Mouse (Mus musculus): Measurements from ENCODE around the gene Gpx1.
"Not testable (repeated sequence)": the region's sequence is repeated elsewhere in the genome, so short reads cannot be mapped to it uniquely, and the experiment has no call there.

The Gpx1 gene

GRCm38 (mm10) chr9:108338886-108339781 lies at the start of gene Gpx1:
Gpx1 (plus strand) TSS chr9:108338903.
- peak; percentile 96 for DNase-seq (ENCODE audit: low read depth, low spot score)

GRCm38 (mm10) chr9:108289347-108289746 lies 49.4 kb upstream of the Gpx1 start:
- DNase-seq (ENCODE audit: low read depth, low spot score): no peak

GRCm38 (mm10) chr9:108290016-108290750 lies 48.5 kb upstream of the Gpx1 start, which contains the start of gene Nicn1:
Nicn1 (plus strand) TSS chr9:108290429.
- DNase-seq (ENCODE audit: low read depth, low spot score): peak; percentile 86

- no peak for DNase-seq (ENCODE audit: low read depth, low spot score)
These were observed 47.9 kb upstream of the Gpx1 start for GRCm38 (mm10) chr9:108290773-108291172.

- peak; percentile 83 for DNase-seq (ENCODE audit: low read depth, low spot score)
These were observed 42.0 kb upstream of the Gpx1 start, which contains the start of gene Amt for GRCm38 (mm10) chr9:108296453-108297355. Amt (plus strand) TSS chr9:108296853.

GRCm38 (mm10) chr9:108301853-108302252 lies 36.9 kb upstream of the Gpx1 start:
- no peak for DNase-seq (ENCODE audit: low read depth, low spot score)

GRCm38 (mm10) chr9:108304716-108305115 lies 34.0 kb upstream of the Gpx1 start:
- DNase-seq (ENCODE audit: low read depth, low spot score): no peak

GRCm38 (mm10) chr9:108305170-108305569 lies 33.5 kb upstream of the Gpx1 start:
- DNase-seq (ENCODE audit: low read depth, low spot score): no peak

- DNase-seq (ENCODE audit: low read depth, low spot score): peak; percentile 99
These were observed 32.8 kb upstream of the Gpx1 start, which contains the start of the genes Rhoa and Tcta for GRCm38 (mm10) chr9:108305629-108306520. Rhoa (plus strand) TSS chr9:108306129. Tcta (minus strand) TSS chr9:108306160.

- DNase-seq (ENCODE audit: low read depth, low spot score): peak; percentile 33
These were observed 32.1 kb upstream of the Gpx1 start for GRCm38 (mm10) chr9:108306571-108306980.

GRCm38 (mm10) chr9:108307021-108307807 lies 31.5 kb upstream of the Gpx1 start:
- DNase-seq (ENCODE audit: low read depth, low spot score): no peak

GRCm38 (mm10) chr9:108308141-108308540 lies 30.6 kb upstream of the Gpx1 start:
- DNase-seq (ENCODE audit: low read depth, low spot score): no peak

- no peak for DNase-seq (ENCODE audit: low read depth, low spot score)
These were observed 21.1 kb upstream of the Gpx1 start for GRCm38 (mm10) chr9:108317572-108317971.

GRCm38 (mm10) chr9:108318462-108318861 lies 20.2 kb upstream of the Gpx1 start:
- DNase-seq (ENCODE audit: low read depth, low spot score): no peak

- not testable (repeated sequence) for DNase-seq (ENCODE audit: low read depth, low spot score)
These were observed 16.6 kb upstream of the Gpx1 start for GRCm38 (mm10) chr9:108322054-108322453.

- no peak for DNase-seq (ENCODE audit: low read depth, low spot score)
These were observed 13.9 kb upstream of the Gpx1 start for GRCm38 (mm10) chr9:108324784-108325183.

GRCm38 (mm10) chr9:108325811-108326210 lies 12.9 kb upstream of the Gpx1 start:
- no peak for DNase-seq (ENCODE audit: low read depth, low spot score)

- DNase-seq (ENCODE audit: low read depth, low spot score): no peak
These were observed 704 bp upstream of the Gpx1 start for GRCm38 (mm10) chr9:108337848-108338550.

- no peak for DNase-seq (ENCODE audit: low read depth, low spot score)
These were observed 185 bp upstream of the Gpx1 start for GRCm38 (mm10) chr9:108338551-108338885.
